Comparison of ENCODE assay signal across 8 mouse cellular contexts in the genomic region with DNA sequence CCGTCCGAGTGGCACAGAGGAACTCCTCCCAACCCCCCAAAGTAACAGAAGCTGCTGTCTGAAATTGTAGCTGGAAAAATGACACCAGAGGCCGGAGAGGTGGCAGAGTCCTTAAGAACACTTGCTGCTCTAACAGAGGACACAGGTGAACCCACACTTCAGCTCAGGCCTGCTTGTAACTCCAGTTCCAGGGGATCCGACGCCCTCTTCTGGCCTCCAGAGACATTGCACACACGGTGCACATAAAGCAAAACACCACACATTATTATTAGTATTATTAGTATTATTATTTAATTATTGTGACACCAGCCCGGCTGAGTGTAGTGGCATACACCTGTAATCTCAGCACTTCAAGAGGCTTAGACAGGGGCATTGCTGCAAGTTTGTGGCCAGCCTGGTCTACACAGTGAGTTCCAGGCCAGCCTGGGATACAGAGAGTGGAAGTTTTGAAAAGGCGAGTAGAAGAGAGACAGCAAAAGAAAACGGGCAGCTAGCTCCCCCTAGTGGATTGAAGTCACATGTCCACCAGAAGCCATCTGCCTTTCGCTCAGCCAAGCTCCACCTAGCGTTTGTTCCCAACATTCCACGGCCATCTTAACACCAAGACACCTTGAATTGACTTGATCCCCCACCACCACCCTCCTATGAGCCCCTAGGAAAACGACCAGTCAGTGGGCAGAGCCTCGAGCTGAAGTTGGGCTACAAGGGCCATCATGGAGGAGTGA. TPM values are rescaled to one million over a fixed set of nuclear protein-coding genes. Genes with fewer than 3 reads are reported as not detected.
DNase-seq lines count a peak whose midpoint lies in the region; ATAC-seq and TF ChIP-seq lines count a peak whose summit lies in the region.

No protein-coding gene starts in this region.

- TF ChIP-seq CTCF in cortical plate, adult 2 months (IDR thresholded peaks at IDR 0.05; ENCODE audit: extremely low read depth, insufficient read depth, low read length): peak; percentile 99

- no peak overlapping the region for H3K27ac ChIP-seq in cortical plate, adult 2 months (ENCODE audit: insufficient read depth, low read length)

- no peak overlapping the region for H3K4me3 ChIP-seq in cortical plate, adult 2 months (ENCODE audit: insufficient read depth, low read length)

- ATAC-seq in megakaryocyte progenitor cell, adult 5-6 weeks (replicated peaks; ENCODE audit: poor library complexity): peak; percentile 59

- peaks cover 1% of the 10 kb centered on the region for H3K4me1 ChIP-seq in cortical plate, adult 2 months (ENCODE audit: control insufficient read depth, insufficient read depth, low read length)

- DNase-seq in adrenal gland, adult (ENCODE audit: inconsistent age in 2 of 2, low spot score in 1 of 2): peak; percentile 84 to 94
- DNase-seq in gastrocnemius, adult 8-10 months (ENCODE audit: low spot score in 2 of 2): peak; percentile 57 to 71
- peak; percentile 72 for DNase-seq in hindlimb bud, embryonic 11.5 days (ENCODE audit: extremely low spot score, low read depth, low spot score)
- DNase-seq in left cerebral cortex, adult 8-10 months (ENCODE audit: low spot score in 2 of 2): peak; percentile 60 to 74
- DNase-seq in right cerebral cortex, postnatal 25 days: peak; percentile 76
- peak; percentile 75 for DNase-seq in yolk sac, embryonic 10.5 days (ENCODE audit: low spot score)

- no peak for TF ChIP-seq POLR2A in cortical plate, adult 2 months (IDR thresholded peaks at IDR 0.05; ENCODE audit: extremely low read depth, insufficient read depth, low read length)

RNA-seq across cellular contexts. Expression of gene Tldc1, which starts 1.0 kb away (rescaled TPM):
- 11.3 and 12.3 TPM in 2 replicates for polyA plus RNA-seq in cortical plate, adult 2 months (2012; rRNA removed)
- total RNA-seq in gastrocnemius, adult 8-10 months (2022): 1 to 10 TPM; 2.9 to 4.8 (median 3.8) TPM
- total RNA-seq in left cerebral cortex, adult 8-10 months (2022): 10 to 100 TPM; 12.8 to 14.2 (median 13.6) TPM
- total RNA-seq in megakaryocyte progenitor cell, adult 5-6 weeks (2015): 2.6 TPM in 2 replicates
- 3.8 and 4.2 TPM in 2 replicates for total RNA-seq in megakaryocyte progenitor cell, adult 5-6 weeks (2017)
